Mouse (Mus musculus): ENCODE measurements around the gene Gm20388. TPM values are rescaled to one million over a fixed set of nuclear protein-coding genes. Genes with fewer than 3 reads are reported as not detected.

The Gm20388 gene
- polyA plus RNA-seq, 1 experiment: 28.1 TPM

DNA sequence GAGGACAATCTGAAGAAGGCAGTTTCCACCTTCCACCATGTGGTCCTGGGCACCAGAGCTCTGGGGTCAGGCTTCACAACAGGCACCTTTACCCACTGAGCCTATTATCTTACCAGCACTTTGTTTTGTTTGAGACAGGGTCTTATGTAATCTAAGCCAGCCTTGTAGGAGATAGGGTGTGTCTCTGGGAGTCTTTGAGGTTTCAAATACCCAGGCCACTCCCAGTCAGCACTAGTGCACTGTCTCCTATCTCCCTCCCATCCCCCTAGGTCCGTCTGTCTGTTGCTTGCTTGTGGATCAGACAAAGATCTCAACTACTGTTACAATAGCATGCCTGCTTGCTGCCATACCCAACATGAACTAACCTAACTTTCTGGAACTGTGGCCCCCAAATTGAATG is 3050.3 kb downstream of the Gm20388 start:
- Histone ChIP-seq H3K9me3 (replicated peaks; ENCODE audit: control insufficient read depth, insufficient read depth, low read length, poor library complexity, severe bottlenecking) (no peaks in the 10 kb centered on the region), H3K36me3 (ENCODE audit: control insufficient read depth, insufficient read depth, low read length, poor library complexity, severe bottlenecking) (peaks cover 8% of the 10 kb centered on the region), H3K27me3 (ENCODE audit: control insufficient read depth, insufficient read depth, low read length, poor library complexity, severe bottlenecking) (no peaks in the 10 kb centered on the region), H3K27ac (ENCODE audit: insufficient read depth, low read length) (peak overlapping the region; percentile 58), H3K9ac (ENCODE audit: low read depth, poor library complexity, severe bottlenecking) (no peak overlapping the region), H3K4me1 (ENCODE audit: control insufficient read depth, insufficient read depth, low read length) (peaks cover 17% of the 10 kb centered on the region), H3K4me3 (ENCODE audit: low read depth, low read length) (no peak overlapping the region)
- TF ChIP-seq EP300 (IDR thresholded peaks at IDR 0.05; ENCODE audit: insufficient read depth, low read depth, low read length) (peak; percentile 60; the same call in 1 of the 2 replicates), CTCF (IDR thresholded peaks at IDR 0.05; ENCODE audit: low read depth, low read length) (no peak)

DNA sequence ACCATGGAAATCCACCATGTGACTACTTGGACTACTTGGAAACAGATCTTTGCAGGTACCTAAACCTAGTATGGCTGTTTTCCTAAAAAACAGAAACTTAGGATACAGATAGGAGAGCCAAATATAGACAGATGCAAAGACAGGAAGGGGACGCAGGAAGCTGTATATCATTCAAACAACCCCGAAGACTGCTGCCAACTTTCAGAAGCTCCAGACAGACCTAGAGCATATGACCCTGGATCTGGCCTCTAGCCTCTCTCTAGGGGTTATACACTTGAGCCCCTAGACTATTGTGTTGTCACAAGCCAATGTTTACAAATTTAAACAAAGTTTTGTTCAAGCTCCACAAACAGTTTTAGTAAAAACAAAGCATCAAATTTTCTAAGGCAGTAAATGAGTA is 3050.8 kb downstream of the Gm20388 start:
- peaks cover 8% of the 10 kb centered on the region for H3K36me3 ChIP-seq (ENCODE audit: control insufficient read depth, insufficient read depth, low read length, poor library complexity, severe bottlenecking)
- H3K4me1 ChIP-seq (ENCODE audit: control insufficient read depth, insufficient read depth, low read length): peaks cover 17% of the 10 kb centered on the region
- H3K4me3 ChIP-seq (ENCODE audit: low read depth, low read length): no peak overlapping the region
- no peak for TF ChIP-seq CTCF (IDR thresholded peaks at IDR 0.05; ENCODE audit: low read depth, low read length)
- no peaks in the 10 kb centered on the region for H3K27me3 ChIP-seq (ENCODE audit: control insufficient read depth, insufficient read depth, low read length, poor library complexity, severe bottlenecking)
- no peak overlapping the region for H3K9ac ChIP-seq (ENCODE audit: low read depth, poor library complexity, severe bottlenecking)
- no peaks in the 10 kb centered on the region for H3K9me3 ChIP-seq (replicated peaks; ENCODE audit: control insufficient read depth, insufficient read depth, low read length, poor library complexity, severe bottlenecking)
- H3K27ac ChIP-seq (ENCODE audit: insufficient read depth, low read length): no peak overlapping the region

DNA sequence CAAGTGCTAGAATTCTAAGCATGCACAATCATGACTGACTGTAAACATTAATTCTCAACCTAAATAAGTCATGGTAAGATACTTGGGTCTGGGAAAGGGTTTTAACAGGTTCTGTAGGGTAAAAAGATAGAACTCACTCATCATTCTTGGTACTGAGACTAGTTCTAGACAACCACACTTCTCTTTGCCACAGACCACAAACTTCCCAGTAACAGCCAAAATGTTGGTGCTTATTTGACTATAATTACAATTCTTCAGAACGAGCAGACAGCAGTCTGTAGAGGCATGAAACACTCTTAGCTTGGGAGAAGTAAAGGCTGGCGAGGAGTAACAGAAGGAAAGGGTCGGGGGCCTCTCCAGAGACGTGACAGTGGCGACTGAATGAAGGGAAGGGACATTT is 3051.4 kb downstream of the Gm20388 start:
- no peak overlapping the region for H3K4me3 ChIP-seq (ENCODE audit: low read depth, low read length)
- no peaks in the 10 kb centered on the region for H3K27me3 ChIP-seq (ENCODE audit: control insufficient read depth, insufficient read depth, low read length, poor library complexity, severe bottlenecking)
- TF ChIP-seq POLR2A (IDR thresholded peaks at IDR 0.05; ENCODE audit: insufficient read depth, low read length): no peak
- no peak for TF ChIP-seq EP300 (IDR thresholded peaks at IDR 0.05; ENCODE audit: insufficient read depth, low read depth, low read length)
- no peak for TF ChIP-seq CTCF (IDR thresholded peaks at IDR 0.05; ENCODE audit: low read depth, low read length)
- H3K4me1 ChIP-seq (ENCODE audit: control insufficient read depth, insufficient read depth, low read length): peaks cover 14% of the 10 kb centered on the region
- H3K27ac ChIP-seq (ENCODE audit: insufficient read depth, low read length): no peak overlapping the region; the same call in 1 of the 2 replicates
- no peak overlapping the region for H3K9ac ChIP-seq (ENCODE audit: low read depth, poor library complexity, severe bottlenecking)
- H3K9me3 ChIP-seq (replicated peaks; ENCODE audit: control insufficient read depth, insufficient read depth, low read length, poor library complexity, severe bottlenecking): no peaks in the 10 kb centered on the region
- peaks cover 8% of the 10 kb centered on the region for H3K36me3 ChIP-seq (ENCODE audit: control insufficient read depth, insufficient read depth, low read length, poor library complexity, severe bottlenecking)

DNA sequence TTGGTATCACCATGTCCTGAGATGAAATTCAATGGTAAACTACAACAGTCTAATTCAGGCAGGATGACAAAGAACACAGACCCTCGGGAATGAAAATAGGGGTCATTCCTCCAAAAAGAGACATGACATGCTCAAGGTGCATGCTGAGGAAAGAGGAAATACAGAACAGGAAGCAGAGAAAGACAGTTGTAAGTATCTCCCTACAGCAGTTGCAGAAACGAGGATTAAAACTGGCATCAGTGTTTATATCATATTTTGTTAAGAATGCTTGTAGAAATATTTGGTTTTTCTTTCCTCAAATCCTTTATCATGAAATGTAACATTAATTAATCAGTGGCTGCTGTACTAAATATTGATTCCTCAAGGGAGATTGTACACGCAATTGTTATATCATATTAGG is 3056.0 kb downstream of the Gm20388 start:
- Histone ChIP-seq H3K27ac (ENCODE audit: insufficient read depth, low read length) (no peak overlapping the region), H3K27me3 (ENCODE audit: control insufficient read depth, insufficient read depth, low read length, poor library complexity, severe bottlenecking) (no peaks in the 10 kb centered on the region), H3K4me3 (ENCODE audit: low read depth, low read length) (no peak overlapping the region), H3K4me1 (ENCODE audit: control insufficient read depth, insufficient read depth, low read length) (peaks cover 6% of the 10 kb centered on the region), H3K9ac (ENCODE audit: low read depth, poor library complexity, severe bottlenecking) (no peak overlapping the region), H3K9me3 (replicated peaks; ENCODE audit: control insufficient read depth, insufficient read depth, low read length, poor library complexity, severe bottlenecking) (no peaks in the 10 kb centered on the region), H3K36me3 (ENCODE audit: control insufficient read depth, insufficient read depth, low read length, poor library complexity, severe bottlenecking) (peaks cover 27% of the 10 kb centered on the region)
- TF ChIP-seq EP300 (IDR thresholded peaks at IDR 0.05; ENCODE audit: insufficient read depth, low read depth, low read length) (no peak), CTCF (IDR thresholded peaks at IDR 0.05; ENCODE audit: low read depth, low read length) (no peak), POLR2A (IDR thresholded peaks at IDR 0.05; ENCODE audit: insufficient read depth, low read length) (no peak)

DNA sequence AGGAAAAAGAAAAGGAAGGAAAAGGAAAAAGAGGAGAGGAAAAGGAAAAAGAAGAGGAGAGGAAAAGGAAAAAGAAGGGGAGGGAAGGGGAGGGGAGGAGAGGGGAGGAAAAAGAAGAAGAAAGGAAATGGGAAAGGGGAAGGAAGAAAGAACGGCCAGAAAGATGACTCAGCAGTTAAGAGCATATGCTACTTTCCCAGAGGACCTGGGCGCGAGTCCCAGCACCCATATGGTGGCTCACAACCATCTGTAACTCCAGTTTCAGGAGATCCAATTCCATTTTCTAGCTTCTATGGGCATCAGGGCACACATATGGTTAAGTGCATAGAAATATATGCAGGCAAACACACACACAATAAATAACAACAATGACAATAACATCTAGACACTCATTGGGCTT is 3057.5 kb downstream of the Gm20388 start:
- Histone ChIP-seq H3K4me3 (ENCODE audit: low read depth, low read length) (no peak overlapping the region), H3K4me1 (ENCODE audit: control insufficient read depth, insufficient read depth, low read length) (peaks cover 2% of the 10 kb centered on the region), H3K9me3 (replicated peaks; ENCODE audit: control insufficient read depth, insufficient read depth, low read length, poor library complexity, severe bottlenecking) (no peaks in the 10 kb centered on the region), H3K27me3 (ENCODE audit: control insufficient read depth, insufficient read depth, low read length, poor library complexity, severe bottlenecking) (no peaks in the 10 kb centered on the region), H3K36me3 (ENCODE audit: control insufficient read depth, insufficient read depth, low read length, poor library complexity, severe bottlenecking) (peaks cover 28% of the 10 kb centered on the region), H3K9ac (ENCODE audit: low read depth, poor library complexity, severe bottlenecking) (no peak overlapping the region), H3K27ac (ENCODE audit: insufficient read depth, low read length) (no peak overlapping the region)
- TF ChIP-seq POLR2A (IDR thresholded peaks at IDR 0.05; ENCODE audit: insufficient read depth, low read length) (no peak), EP300 (IDR thresholded peaks at IDR 0.05; ENCODE audit: insufficient read depth, low read depth, low read length) (no peak), CTCF (IDR thresholded peaks at IDR 0.05; ENCODE audit: low read depth, low read length) (no peak)

DNA sequence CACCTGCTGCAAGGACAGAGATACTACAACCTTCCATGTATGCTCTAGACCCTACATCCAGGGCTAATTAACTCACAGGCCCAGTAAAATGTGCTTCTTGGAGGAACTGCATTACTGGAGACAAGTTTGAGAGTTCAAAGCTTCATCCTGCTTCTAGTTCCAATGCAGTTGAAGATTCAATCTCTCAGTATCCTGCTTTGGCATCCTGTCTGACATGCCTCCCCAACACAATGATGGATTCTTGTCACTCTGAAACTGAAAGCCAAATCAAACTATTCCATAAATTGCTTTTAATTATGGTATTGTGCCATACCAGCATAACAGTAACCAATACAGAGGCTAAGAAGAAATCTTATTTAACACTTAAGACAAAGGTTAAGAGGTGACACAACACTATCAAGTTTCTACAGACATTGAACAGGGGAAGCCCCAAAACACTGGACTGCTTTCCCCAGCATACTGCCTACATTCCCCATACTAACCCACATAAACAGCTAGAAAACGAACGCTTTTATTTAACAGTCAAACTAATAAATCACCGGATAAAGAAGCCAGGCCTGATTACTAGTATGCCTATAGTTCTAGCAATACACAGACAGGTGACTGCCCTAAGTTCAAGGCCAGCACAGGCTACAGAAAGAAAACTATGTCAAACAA is 3059.5 kb downstream of the Gm20388 start:
- H3K36me3 ChIP-seq (ENCODE audit: control insufficient read depth, insufficient read depth, low read length, poor library complexity, severe bottlenecking): peaks cover 29% of the 10 kb centered on the region
- no peaks in the 10 kb centered on the region for H3K4me1 ChIP-seq (ENCODE audit: control insufficient read depth, insufficient read depth, low read length)
- no peaks in the 10 kb centered on the region for H3K27me3 ChIP-seq (ENCODE audit: control insufficient read depth, insufficient read depth, low read length, poor library complexity, severe bottlenecking)
- 0 out of 2 replicates have a peak overlapping the region, but pooled peaks have one; percentile 35 for H3K9ac ChIP-seq (ENCODE audit: low read depth, poor library complexity, severe bottlenecking)
- H3K27ac ChIP-seq (ENCODE audit: insufficient read depth, low read length): peak overlapping the region; percentile 31
- no peak overlapping the region for H3K4me3 ChIP-seq (ENCODE audit: low read depth, low read length)
- no peaks in the 10 kb centered on the region for H3K9me3 ChIP-seq (replicated peaks; ENCODE audit: control insufficient read depth, insufficient read depth, low read length, poor library complexity, severe bottlenecking)
- TF ChIP-seq EP300 (IDR thresholded peaks at IDR 0.05; ENCODE audit: insufficient read depth, low read depth, low read length) (no peak), POLR2A (IDR thresholded peaks at IDR 0.05; ENCODE audit: insufficient read depth, low read length) (no peak)

All from ES-Bruce4 (cell line).